Mouse (Mus musculus): ENCODE measurements at regions not wholly inside any gene's neighbourhood (a gene's known extent, or its start where the extent isn't known, plus 50 kb on each side); places are given as distances from the start of the nearest gene placed in this dataset.

DNA sequence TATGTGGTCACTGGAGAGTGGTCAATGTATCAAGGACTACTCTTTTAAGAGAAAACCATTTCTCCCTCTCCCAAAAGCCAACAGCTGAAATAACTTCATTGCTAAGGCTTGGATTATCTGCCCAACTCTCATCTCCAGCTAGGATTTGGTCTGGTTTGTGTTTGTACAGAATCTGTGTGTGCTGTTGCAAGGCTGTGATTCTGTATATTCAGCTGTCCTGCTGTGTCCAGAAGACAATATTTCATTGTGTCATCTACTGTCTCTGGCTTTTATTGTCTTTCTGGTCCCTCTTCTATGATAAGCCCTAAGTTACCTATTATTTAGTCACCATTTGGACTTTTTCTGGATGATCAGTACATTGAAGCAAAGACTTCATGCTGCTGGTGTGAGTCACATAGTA is 110.9 kb downstream of the Cenpc1 start:
- DNase-seq, result no peak

- DNase-seq, result peak; percentile 16
Observed at GRCm38 (mm10) chr5:85936667-85937314, 128.6 kb downstream of the Cenpc1 start.

- DNase-seq, result no peak
Observed at GRCm38 (mm10) chr5:85918288-85918687, 147.1 kb downstream of the Cenpc1 start.

GRCm38 (mm10) chr5:85915000-85915399 is 150.4 kb downstream of the Cenpc1 start:
- DNase-seq, result no peak

GRCm38 (mm10) chr5:85896452-85896851 is 168.9 kb downstream of the Cenpc1 start:
- no peak for DNase-seq

GRCm38 (mm10) chr5:85895814-85896213 is 169.6 kb downstream of the Cenpc1 start:
- no peak for DNase-seq

GRCm38 (mm10) chr5:85870311-85870710 is 195.1 kb downstream of the Cenpc1 start:
- no peak for DNase-seq

DNA sequence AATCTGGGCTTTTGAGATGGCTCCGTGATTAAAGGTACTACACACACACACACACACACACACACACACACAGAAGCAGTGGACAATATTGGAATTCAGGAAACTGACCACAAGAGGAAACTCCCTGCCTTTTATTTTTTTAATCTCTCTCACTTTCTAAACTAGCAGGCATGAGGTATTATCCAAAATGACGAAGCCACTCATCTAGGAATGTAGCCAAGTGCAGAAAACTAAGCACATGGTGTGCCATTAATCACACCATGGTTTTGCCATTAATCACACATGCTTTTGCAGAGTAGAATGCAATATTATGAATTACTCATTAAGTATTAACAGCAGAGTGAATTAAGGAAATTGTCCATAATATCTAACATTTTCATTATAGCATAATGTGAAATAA is 232.8 kb downstream of the Cenpc1 start:
- no peak for DNase-seq

GRCm38 (mm10) chr5:85795531-85796197 is 269.7 kb downstream of the Cenpc1 start:
- DNase-seq, result no peak

GRCm38 (mm10) chr5:85793148-85793547 is 272.2 kb downstream of the Cenpc1 start:
- DNase-seq, result no peak

GRCm38 (mm10) chr5:85780730-85781454 is 284.5 kb downstream of the Cenpc1 start:
- no peak for DNase-seq

GRCm38 (mm10) chr5:85780017-85780416 is 285.4 kb downstream of the Cenpc1 start:
- DNase-seq, result no peak

GRCm38 (mm10) chr5:85779205-85779604 is 286.2 kb downstream of the Cenpc1 start:
- no peak for DNase-seq

DNA sequence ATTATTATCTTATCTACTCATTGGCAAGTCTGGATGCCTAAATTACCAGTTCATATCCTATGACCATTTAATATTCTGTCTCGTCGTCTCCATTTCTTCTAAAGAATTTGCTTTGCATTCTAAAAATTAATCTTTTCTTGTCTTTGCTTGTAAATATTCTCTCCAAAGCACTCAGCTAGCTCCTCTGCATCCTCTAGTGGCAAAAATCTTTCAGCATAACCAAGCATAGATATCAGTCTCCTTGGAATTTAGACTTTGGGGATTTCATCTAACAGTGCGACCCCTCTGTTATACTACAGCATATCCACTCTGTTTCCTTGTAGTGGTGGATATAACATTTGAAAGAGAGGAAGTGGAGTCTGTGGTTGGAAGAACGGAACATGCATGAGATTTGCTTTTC is 292.7 kb downstream of the Cenpc1 start:
- DNase-seq, result no peak

GRCm38 (mm10) chr5:85772086-85772485 is 293.3 kb downstream of the Cenpc1 start:
- no peak for DNase-seq

DNA sequence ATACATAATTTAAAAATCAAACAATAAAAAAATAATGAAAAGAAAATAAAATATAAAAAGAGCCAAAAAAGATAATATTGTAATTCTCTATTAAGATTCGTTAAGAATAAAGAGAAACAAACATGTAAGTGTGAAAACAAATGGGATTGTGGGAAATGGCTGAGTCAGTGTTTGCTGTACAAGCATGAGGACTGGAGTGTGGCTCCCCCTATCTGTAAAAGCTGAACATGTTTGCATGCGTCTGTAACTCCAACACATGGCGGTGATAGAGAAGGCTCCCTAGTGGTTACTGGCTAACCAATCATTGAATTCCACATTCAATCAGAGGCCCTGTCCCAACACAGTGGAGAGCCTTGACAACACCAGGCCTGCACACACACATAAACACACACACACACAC is 298.2 kb downstream of the Cenpc1 start:
- DNase-seq, result no peak

DNA sequence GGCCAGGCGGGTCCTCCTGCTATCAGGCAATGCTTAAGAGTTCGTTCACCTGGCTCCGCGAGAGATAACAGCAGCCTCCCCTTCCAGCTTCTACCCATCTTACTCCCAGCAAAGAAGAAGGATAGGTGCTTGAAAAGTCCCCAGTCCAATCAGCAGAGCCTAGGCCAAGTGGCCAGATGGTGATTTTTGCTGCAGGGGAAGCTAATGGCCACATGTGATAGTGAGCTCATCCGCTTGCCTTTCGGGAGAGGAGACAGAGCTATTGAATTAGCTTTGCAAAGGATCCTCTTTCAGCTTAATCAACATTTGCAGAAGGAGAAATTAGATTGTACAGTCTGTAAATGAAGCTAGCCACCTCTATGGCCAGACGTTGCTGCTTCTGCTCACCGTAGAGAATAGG is 308.7 kb downstream of the Cenpc1 start:
- no peak for DNase-seq

GRCm38 (mm10) chr5:85754227-85754626 is 311.2 kb downstream of the Cenpc1 start:
- no peak for DNase-seq

DNA sequence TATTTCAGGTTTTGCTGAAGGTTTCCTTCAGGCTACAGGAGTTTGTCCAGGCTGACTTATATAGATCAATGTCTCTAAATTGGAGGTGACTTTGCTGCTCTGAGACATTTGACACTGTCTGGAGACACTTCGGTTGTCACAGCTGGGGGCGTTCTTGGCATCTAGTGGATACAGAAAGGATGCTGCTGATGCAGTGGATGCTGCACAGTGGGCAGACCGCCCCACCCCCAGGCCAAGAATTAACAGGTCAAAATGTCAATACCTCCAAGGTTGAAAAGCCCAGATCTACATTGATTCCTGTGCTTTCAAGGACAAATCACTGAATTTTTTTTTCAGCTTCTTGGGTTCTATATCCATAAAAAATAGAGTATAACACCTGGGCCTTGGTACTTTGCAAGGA is 312.3 kb downstream of the Cenpc1 start:
- no peak for DNase-seq

DNA sequence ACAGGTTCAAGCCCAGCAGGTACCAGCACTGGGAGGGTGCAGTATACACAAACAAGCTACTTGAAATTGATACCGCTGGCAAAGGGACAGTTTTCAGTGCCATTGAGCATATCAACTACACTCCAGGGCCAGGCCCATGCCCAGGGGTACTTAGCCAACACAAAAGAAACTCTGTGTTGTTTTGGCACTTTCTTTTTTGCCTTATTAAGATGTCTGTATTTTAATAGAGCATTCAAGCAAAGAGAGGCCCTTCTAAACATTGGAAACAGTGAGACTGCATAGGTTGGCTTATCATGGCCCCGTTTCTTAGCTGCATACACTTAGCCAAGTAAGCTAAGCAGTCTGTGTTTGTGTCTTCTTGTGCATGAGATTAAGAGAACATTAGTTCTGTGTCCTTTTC is 313.7 kb downstream of the Cenpc1 start:
- DNase-seq, result no peak

- DNase-seq, result no peak
Observed at GRCm38 (mm10) chr5:85750893-85751292, 314.5 kb downstream of the Cenpc1 start.

- DNase-seq, result no peak
Observed at GRCm38 (mm10) chr5:85729613-85730012, 335.8 kb downstream of the Cenpc1 start.

- no peak for DNase-seq
Observed at GRCm38 (mm10) chr5:85707345-85707744, 358.0 kb downstream of the Cenpc1 start.

DNA sequence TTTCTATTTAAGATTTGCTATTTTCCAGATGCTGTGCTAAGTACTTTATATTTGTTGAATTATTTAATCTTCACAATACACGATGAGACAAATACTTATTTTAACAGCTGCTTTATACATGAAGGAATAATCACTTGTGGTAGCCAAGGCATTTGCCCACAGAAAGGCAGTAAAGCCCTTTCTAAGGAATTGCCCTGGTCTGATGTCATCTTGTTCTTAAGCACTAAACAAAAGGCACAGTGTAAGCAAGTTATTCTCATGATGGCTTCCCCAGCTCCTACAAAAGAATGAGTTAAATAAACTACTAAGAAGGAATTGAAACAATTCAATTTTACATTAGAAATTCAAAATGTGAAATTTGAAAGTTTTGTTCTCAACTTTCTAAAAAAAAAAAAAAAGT is 358.8 kb downstream of the Cenpc1 start:
- no peak for DNase-seq
